Mouse (Mus musculus): ENCODE measurements around the gene Nox4.

DNA sequence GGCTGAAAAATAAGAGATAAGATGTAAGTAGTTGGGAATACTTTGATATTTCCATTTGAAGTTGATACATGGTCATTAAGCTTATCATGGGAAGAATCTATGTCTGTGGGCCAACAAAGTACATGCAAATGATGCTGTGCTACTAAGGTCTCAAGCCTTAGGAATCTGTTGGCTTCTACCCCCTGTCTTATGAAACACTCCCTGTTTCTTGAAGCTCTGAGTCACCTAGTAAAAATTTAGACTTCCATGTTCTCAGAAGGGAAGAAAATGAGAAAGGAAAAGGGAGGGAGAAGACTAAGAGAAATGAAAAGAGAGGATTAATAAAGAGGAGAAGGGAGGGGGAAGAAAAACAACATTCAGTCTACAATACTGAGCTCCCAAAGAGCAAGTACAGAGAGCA, 41.1 kb upstream of the Nox4 start:
- no peak for TF ChIP-seq CTCF (IDR thresholded peaks at IDR 0.05; ENCODE audit: low read depth)
- no peak for TF ChIP-seq EP300 (IDR thresholded peaks at IDR 0.05; ENCODE audit: low read depth)
